Mouse (Mus musculus) midbrain, embryonic 11.5 days (tissue): ENCODE results near the gene Grk3. TPM values are rescaled to one million over a fixed set of nuclear protein-coding genes. Genes with fewer than 3 reads are reported as not detected.
A peak's percentile ranks its signal among the peaks of the same experiment; 100 is the strongest.

Experiments used
- ATAC-seq: fragments of 200-750 bp; cut with Nextera tagmentation; 2 replicates; pipeline ENCODE4 v1.8.0; 2017; ENCODE audit warnings: moderate TSS enrichment, moderate library complexity; ENCODE audit not compliant: low FRiP score
- DNase-seq: peaks from one replicate; pipeline ENCODE4 v3.0.0; 2015; ENCODE audit warnings: low spot score; ENCODE audit errors: missing footprints
- H3K27ac ChIP-seq: fragments of 300-500 bp; sonication (generic); 2 replicates; pipeline ENCODE4 v1.5.1; 2014; ENCODE audit warnings: low read depth, low read length
- H3K27me3 ChIP-seq: fragments of 300-500 bp; sonication (generic); 2 replicates; pipeline ENCODE4 v1.6.1; 2014; ENCODE audit warnings: mild to moderate bottlenecking, low read length, moderate library complexity, mixed read lengths; ENCODE audit not compliant: control insufficient read depth, insufficient read depth
- H3K36me3 ChIP-seq: fragments of 300-500 bp; sonication (generic); 2 replicates; pipeline ENCODE4 v1.6.1; 2014; ENCODE audit warnings: mild to moderate bottlenecking, low read length, moderate library complexity, mixed read lengths; ENCODE audit not compliant: control insufficient read depth, insufficient read depth
- H3K4me1 ChIP-seq: fragments of 300-500 bp; sonication (generic); 2 replicates; pipeline ENCODE4 v1.6.1; 2014; ENCODE audit warnings: low read length; ENCODE audit not compliant: control insufficient read depth, insufficient read depth
- H3K4me2 ChIP-seq: fragments of 300-500 bp; sonication (generic); 2 replicates; pipeline ENCODE4 v1.6.1; 2014; ENCODE audit warnings: mild to moderate bottlenecking, moderate library complexity
- H3K4me3 ChIP-seq: fragments of 300-500 bp; sonication (generic); 2 replicates; pipeline ENCODE4 v1.5.1; 2014; ENCODE audit warnings: low read depth, low read length
- H3K9ac ChIP-seq: fragments of 300-500 bp; sonication (generic); 2 replicates; pipeline ENCODE4 v1.6.1; 2014; ENCODE audit warnings: low read length
- H3K9me3 ChIP-seq: fragments of 300-500 bp; sonication (generic); 2 replicates; pipeline ENCODE4 v1.6.1; 2016; ENCODE audit warnings: low read length; ENCODE audit not compliant: control insufficient read depth
- WGBS: fragments of 180-500 bp; shearing (Covaris S2); extraction: QIAGEN DNeasy Blood & Tissue Kit; methylation state at CpG from one replicate; pipeline ENCODE4 v1.1.7; 2014; 5-methylcytosine and 5-hydroxymethylcytosine counted together
- polyA plus RNA-seq: library from polyadenylated mRNA; unstranded; fragments of >200 nt; fragmentation: Nextera tagmentation; extraction: Ambion mirVana; gene quantifications from 2 replicates; pipeline ENCODE4 v1.2.1, GENCODE M21; 2014

Grk3 gene
- polyA plus RNA-seq, 1 experiment from 2014 or later = 4.6 TPM

GRCm38 (mm10) chr5:112908169-112908614 lies 107.4 kb downstream of the Grk3 start:
- 75% methylated on average over 2 of the region's 2 CpGs for WGBS
- DNase-seq (no peak), ATAC-seq (no peak)
- no peak overlapping the region for H3K4me2 ChIP-seq
- no peaks in the 10 kb centered on the region for H3K36me3 ChIP-seq
- H3K9ac ChIP-seq = no peak overlapping the region
- H3K27me3 ChIP-seq = no peaks in the 10 kb centered on the region
- no peak overlapping the region for H3K4me3 ChIP-seq
- no peak overlapping the region for H3K27ac ChIP-seq
- H3K9me3 ChIP-seq = no peaks in the 10 kb centered on the region
- H3K4me1 ChIP-seq = no peaks in the 10 kb centered on the region

GRCm38 (mm10) chr5:112907504-112907903 lies 108.1 kb downstream of the Grk3 start:
- Histone ChIP-seq H3K27me3 (no peaks in the 10 kb centered on the region), H3K9me3 (no peaks in the 10 kb centered on the region), H3K27ac (no peak overlapping the region), H3K4me1 (no peaks in the 10 kb centered on the region), H3K4me3 (no peak overlapping the region), H3K4me2 (no peak overlapping the region), H3K9ac (no peak overlapping the region), H3K36me3 (no peaks in the 10 kb centered on the region)
- 82% methylated on average over 6 of the region's 6 CpGs for WGBS
- ATAC-seq = no peak
- DNase-seq = no peak

GRCm38 (mm10) chr5:112895674-112896654 lies 119.6 kb downstream of the Grk3 start, which contains the start of gene Myo18b:
Myo18b (minus strand) TSS chr5:112896362.
- Histone ChIP-seq H3K4me3 (no peak within 1 kb of the TSS), H3K9ac (no peak within 1 kb of the TSS), H3K27ac (no peak within 1 kb of the TSS), H3K9me3 (no peaks in the 10 kb centered on the region), H3K4me2 (no peak within 1 kb of the TSS), H3K36me3 (no peaks in the 10 kb centered on the region), H3K4me1 (no peaks in the 10 kb centered on the region), H3K27me3 (no peaks in the 10 kb centered on the region)
- WGBS = 77% methylated on average over 17 of the region's 17 CpGs
- ATAC-seq (no peak), DNase-seq (no peak)

GRCm38 (mm10) chr5:112893462-112894060 lies 122.0 kb downstream of the Grk3 start:
- DNase-seq = no peak
- Histone ChIP-seq H3K36me3 (no peaks in the 10 kb centered on the region), H3K9ac (no peak overlapping the region), H3K27ac (no peak overlapping the region), H3K4me2 (no peak overlapping the region), H3K4me1 (no peaks in the 10 kb centered on the region), H3K9me3 (no peaks in the 10 kb centered on the region), H3K27me3 (no peaks in the 10 kb centered on the region), H3K4me3 (no peak overlapping the region)
- no peak for ATAC-seq
- WGBS = 78% methylated on average over 5 of the region's 5 CpGs

- DNase-seq (no peak), ATAC-seq (no peak)
- H3K36me3 ChIP-seq = no peaks in the 10 kb centered on the region
- no peaks in the 10 kb centered on the region for H3K9me3 ChIP-seq
- no peak overlapping the region for H3K4me3 ChIP-seq
- no peaks in the 10 kb centered on the region for H3K27me3 ChIP-seq
- H3K4me1 ChIP-seq = no peaks in the 10 kb centered on the region
- no peak overlapping the region for H3K4me2 ChIP-seq
- no peak overlapping the region for H3K27ac ChIP-seq
- no peak overlapping the region for H3K9ac ChIP-seq
Measured at GRCm38 (mm10) chr5:112892411-112892810, 123.2 kb downstream of the Grk3 start.

- no peaks in the 10 kb centered on the region for H3K36me3 ChIP-seq
- ATAC-seq (no peak), DNase-seq (no peak)
- no peaks in the 10 kb centered on the region for H3K27me3 ChIP-seq
- no peak overlapping the region for H3K4me2 ChIP-seq
- no peaks in the 10 kb centered on the region for H3K9me3 ChIP-seq
- no peak overlapping the region for H3K27ac ChIP-seq
- H3K4me3 ChIP-seq = no peak overlapping the region
- WGBS = 60% methylated on average over 7 of the region's 7 CpGs
- H3K4me1 ChIP-seq = no peaks in the 10 kb centered on the region
- H3K9ac ChIP-seq = no peak overlapping the region
Measured at GRCm38 (mm10) chr5:112888651-112889050, 126.9 kb downstream of the Grk3 start.

- Histone ChIP-seq H3K4me3 (no peak overlapping the region), H3K4me2 (no peak overlapping the region), H3K36me3 (no peaks in the 10 kb centered on the region), H3K9me3 (no peaks in the 10 kb centered on the region), H3K9ac (no peak overlapping the region), H3K27ac (no peak overlapping the region), H3K4me1 (no peaks in the 10 kb centered on the region), H3K27me3 (no peaks in the 10 kb centered on the region)
- 59% methylated on average over 17 of the region's 17 CpGs for WGBS
- ATAC-seq (no peak), DNase-seq (no peak)
Measured at GRCm38 (mm10) chr5:112886687-112887491, 128.7 kb downstream of the Grk3 start.

- no peak overlapping the region for H3K27ac ChIP-seq
- peaks cover 4% of the 10 kb centered on the region; the same call in 1 of the 2 replicates for H3K4me1 ChIP-seq
- no peaks in the 10 kb centered on the region for H3K27me3 ChIP-seq
- ATAC-seq (peak; percentile 2; the same call in 1 of the 2 replicates), DNase-seq (no peak)
- 53% methylated on average over 14 of the region's 14 CpGs for WGBS
- H3K36me3 ChIP-seq = no peaks in the 10 kb centered on the region
- no peaks in the 10 kb centered on the region for H3K9me3 ChIP-seq
- H3K9ac ChIP-seq = no peak overlapping the region
- no peak overlapping the region for H3K4me3 ChIP-seq
- no peak overlapping the region for H3K4me2 ChIP-seq
Measured at GRCm38 (mm10) chr5:112877391-112878115, 138.0 kb downstream of the Grk3 start.
